Mouse (Mus musculus): ENCODE data around the gene Asxl2.

DNA sequence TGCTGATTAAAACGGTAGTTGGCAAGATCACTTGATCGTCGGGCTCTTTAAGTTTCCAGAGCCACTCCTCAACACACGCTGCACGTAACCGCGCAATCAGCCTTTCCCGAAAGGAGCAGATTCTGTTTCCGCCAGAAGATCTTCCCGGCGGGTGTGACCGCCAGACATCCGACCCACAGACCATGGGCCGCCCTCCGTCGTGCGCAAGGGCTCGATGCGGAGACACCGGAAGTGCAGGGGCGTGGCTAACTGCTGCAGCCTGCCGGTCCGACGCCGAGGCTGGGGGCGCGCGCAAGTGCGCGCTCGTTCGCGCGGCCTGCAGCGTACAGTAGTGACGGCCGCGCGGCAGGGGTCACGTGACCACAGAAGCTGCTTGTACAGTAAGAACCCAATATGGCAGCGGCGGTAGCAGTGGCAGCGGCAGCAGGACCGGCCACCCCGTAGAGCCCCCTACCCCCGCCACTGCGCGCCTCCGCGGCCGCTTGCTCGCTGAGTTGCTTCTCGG lies at the start of gene Asxl2:
- peak; percentile 33; the same call in 1 of the 2 replicates for TF ChIP-seq EP300 (IDR thresholded peaks at IDR 0.05; ENCODE audit: insufficient read depth, low read depth, low read length)
- peak; percentile 79 for TF ChIP-seq POLR2A (IDR thresholded peaks at IDR 0.05; ENCODE audit: insufficient read depth, low read length)
- no peak for TF ChIP-seq CTCF (IDR thresholded peaks at IDR 0.05; ENCODE audit: low read depth, low read length)

All from ES-Bruce4 (cell line).